Mouse (Mus musculus): Measurements from ENCODE around the gene Clmn. TPM values are rescaled to one million over a fixed set of nuclear protein-coding genes. Genes with fewer than 3 reads are reported as not detected.

Clmn gene
- 3.1 and 3.8 TPM in 2 replicates for polyA plus RNA-seq (2015; fragmentation: Nextera tagmentation; extraction: Ambion mirVana)

DNA sequence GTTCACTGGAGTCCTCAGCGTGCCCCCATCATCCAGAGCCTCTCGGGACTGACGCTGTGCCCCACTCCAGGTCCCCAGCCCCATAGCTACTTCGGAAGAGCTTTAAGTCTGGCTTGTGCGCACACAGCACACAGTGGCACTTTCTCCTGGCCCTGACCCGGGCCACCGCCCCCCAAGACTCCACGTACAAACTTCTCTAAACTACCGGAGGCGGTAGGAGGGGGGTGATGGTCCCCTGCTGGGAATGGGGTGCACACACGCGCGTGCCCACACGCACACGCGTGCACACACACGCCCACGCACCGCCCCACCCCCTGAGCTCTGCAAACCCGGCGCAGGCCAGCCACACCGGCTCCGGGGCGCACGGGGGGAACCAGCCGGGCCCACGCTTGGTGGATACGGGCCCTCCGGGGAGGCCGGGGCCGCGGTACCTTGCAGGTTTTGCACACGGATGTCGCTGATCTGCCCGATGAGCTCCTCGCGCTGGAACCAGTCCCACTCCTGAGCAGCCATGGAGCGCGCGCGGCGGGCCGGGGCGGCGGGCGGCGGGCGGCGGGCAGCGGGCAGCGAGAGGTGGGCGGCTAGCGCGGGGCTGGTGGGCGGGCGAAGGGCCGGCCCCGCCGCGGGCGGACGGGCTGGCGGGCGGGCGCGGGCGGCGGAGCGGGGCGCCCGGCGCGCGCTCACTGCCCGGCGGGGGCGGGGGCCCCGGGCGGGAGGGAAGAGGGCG is at the start of gene Clmn:
Gene Clmn (minus strand): TSS at position 638 of the 727 bp plus-strand sequence.
- Histone ChIP-seq H3K9ac (peak within 1 kb of the TSS; percentile 90), H3K27ac (peak within 1 kb of the TSS; percentile 67), H3K27me3 (no peaks in the 10 kb centered on the region), H3K9me3 (0 out of 2 replicates have a peak, but pooled peaks cover 3% of the 10 kb centered on the region), H3K36me3 (no peaks in the 10 kb centered on the region), H3K4me3 (peak within 1 kb of the TSS; percentile 82), H3K4me2 (replicated peaks) (peak within 1 kb of the TSS; percentile 90), H3K4me1 (peaks cover 33% of the 10 kb centered on the region)
- WGBS, result under 1% methylated on average over 47 of the region's 80 CpGs
- ATAC-seq (ENCODE audit: low FRiP score, low read depth), result peak; percentile 73

DNA sequence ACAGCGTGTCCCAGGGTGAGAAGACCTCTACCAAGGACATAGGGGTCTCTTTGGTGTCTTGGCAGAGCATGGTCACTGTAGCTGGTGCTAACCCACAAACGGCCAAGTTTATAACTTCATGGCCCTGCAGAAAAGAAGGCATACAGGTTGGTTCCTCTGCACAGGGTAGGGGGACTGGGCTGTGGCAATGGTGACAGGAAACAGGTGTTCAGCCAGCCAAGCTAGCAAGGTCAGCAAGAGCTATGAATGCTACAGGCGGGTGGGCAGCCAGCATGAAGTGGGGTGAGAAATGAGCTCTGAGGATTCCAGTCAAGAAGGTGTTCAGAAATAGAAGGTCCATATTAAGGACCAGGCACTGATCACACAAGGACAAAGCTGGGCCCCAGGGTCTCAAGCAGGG is 48.1 kb upstream of the Clmn start:
- H3K9ac ChIP-seq, result no peak overlapping the region
- H3K4me2 ChIP-seq (replicated peaks), result no peak overlapping the region
- peaks cover 12% of the 10 kb centered on the region for H3K4me1 ChIP-seq
- no peak overlapping the region for H3K4me3 ChIP-seq
- H3K36me3 ChIP-seq, result no peaks in the 10 kb centered on the region
- 68% methylated on average over 3 of the region's 3 CpGs for WGBS
- H3K27me3 ChIP-seq, result 0 out of 2 replicates have a peak, but pooled peaks cover 3% of the 10 kb centered on the region
- no peak for ATAC-seq (ENCODE audit: low FRiP score, low read depth)
- H3K27ac ChIP-seq, result no peak overlapping the region
- H3K9me3 ChIP-seq, result no peaks in the 10 kb centered on the region

DNA sequence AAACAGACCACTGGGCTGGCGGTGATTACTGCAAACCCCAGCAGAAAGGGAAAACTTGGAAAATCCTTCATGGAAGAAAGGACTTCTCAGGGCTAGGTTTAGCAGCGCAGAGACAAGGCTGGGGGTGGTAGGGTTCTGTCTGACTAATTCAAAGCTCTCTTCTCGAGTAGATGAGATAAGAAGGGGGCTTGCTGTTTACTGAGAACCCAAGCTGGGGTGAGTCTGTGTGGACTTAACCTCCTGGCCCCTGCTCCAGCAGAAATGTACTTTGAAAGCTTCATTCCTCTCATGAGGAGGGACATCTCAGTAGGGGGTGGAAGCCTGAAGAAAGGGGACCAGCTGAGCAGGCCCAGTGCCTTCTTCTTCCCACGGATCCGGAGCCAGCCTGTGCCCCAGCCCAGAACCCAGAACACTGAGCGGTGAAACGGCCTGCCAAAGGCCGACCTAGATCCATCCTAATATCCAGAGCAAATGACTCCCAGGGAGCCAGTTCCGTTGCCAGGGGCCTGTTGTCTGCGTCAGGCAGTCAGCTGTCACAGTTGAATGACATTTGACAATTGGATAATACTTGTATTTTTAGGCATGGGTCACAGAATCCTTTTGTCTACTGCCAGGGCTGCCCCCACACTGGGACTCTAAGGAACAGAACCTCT is 47.5 kb upstream of the Clmn start:
- Histone ChIP-seq H3K36me3 (no peaks in the 10 kb centered on the region), H3K4me3 (no peak overlapping the region), H3K9ac (no peak overlapping the region), H3K27me3 (0 out of 2 replicates have a peak, but pooled peaks cover 3% of the 10 kb centered on the region), H3K4me2 (replicated peaks) (no peak overlapping the region), H3K27ac (no peak overlapping the region), H3K9me3 (0 out of 2 replicates have a peak, but pooled peaks cover under 1% of the 10 kb centered on the region), H3K4me1 (peaks cover 15% of the 10 kb centered on the region)
- 57% methylated on average over 10 of the region's 10 CpGs for WGBS
- no peak for ATAC-seq (ENCODE audit: low FRiP score, low read depth)

DNA sequence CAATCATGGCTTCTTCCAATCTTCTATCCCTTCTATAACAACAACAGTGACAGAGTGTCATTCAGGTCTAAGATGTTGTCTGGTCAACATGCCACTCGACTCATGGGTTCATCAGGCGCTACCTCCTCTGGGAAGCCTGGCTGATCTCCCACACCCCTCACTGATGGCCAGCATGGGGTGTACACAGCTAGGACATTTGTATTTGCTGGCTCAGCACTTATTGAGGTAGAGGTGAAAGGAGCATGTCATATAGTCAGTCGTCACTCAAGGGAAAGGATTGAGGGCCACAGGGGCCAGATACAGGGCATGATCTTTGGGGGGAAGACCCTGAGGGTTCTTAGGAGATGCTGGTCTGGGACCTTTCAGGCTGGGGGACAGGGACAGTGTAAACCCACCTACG is 44.9 kb upstream of the Clmn start:
- Histone ChIP-seq H3K36me3 (no peaks in the 10 kb centered on the region), H3K4me1 (peaks cover 15% of the 10 kb centered on the region), H3K4me3 (no peak overlapping the region), H3K27me3 (peaks cover 8% of the 10 kb centered on the region; the same call in 1 of the 2 replicates), H3K9me3 (0 out of 2 replicates have a peak, but pooled peaks cover 6% of the 10 kb centered on the region), H3K27ac (no peak overlapping the region), H3K4me2 (replicated peaks) (no peak overlapping the region), H3K9ac (no peak overlapping the region)
- WGBS, result 84% methylated on average over 4 of the region's 4 CpGs
- no peak for ATAC-seq (ENCODE audit: low FRiP score, low read depth)

DNA sequence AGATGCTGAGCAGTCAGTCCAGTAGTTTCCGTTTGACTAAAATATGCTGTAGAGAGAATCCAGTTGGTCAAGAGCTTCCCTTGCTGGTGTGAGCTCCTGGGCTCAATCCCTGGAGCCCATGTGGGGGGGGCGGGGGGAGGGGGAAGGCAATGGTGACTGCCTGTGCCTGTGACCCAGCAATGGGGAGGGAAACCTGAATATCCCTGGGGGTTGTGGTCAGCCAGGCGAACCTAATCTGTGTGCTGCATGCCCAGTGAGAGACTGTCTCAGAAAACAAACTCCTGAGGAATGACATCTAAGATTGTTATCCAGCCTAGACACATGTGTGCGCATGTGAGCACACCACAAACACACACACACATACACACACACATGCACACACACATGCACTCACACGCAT is 44.1 kb upstream of the Clmn start:
- 59% methylated on average over 5 of the region's 5 CpGs for WGBS
- Histone ChIP-seq H3K9me3 (0 out of 2 replicates have a peak, but pooled peaks cover 6% of the 10 kb centered on the region), H3K4me2 (replicated peaks) (no peak overlapping the region), H3K27me3 (peaks cover 8% of the 10 kb centered on the region; the same call in 1 of the 2 replicates), H3K36me3 (no peaks in the 10 kb centered on the region), H3K27ac (no peak overlapping the region), H3K4me3 (no peak overlapping the region), H3K4me1 (peaks cover 23% of the 10 kb centered on the region), H3K9ac (no peak overlapping the region)
- ATAC-seq (ENCODE audit: low FRiP score, low read depth), result no peak

DNA sequence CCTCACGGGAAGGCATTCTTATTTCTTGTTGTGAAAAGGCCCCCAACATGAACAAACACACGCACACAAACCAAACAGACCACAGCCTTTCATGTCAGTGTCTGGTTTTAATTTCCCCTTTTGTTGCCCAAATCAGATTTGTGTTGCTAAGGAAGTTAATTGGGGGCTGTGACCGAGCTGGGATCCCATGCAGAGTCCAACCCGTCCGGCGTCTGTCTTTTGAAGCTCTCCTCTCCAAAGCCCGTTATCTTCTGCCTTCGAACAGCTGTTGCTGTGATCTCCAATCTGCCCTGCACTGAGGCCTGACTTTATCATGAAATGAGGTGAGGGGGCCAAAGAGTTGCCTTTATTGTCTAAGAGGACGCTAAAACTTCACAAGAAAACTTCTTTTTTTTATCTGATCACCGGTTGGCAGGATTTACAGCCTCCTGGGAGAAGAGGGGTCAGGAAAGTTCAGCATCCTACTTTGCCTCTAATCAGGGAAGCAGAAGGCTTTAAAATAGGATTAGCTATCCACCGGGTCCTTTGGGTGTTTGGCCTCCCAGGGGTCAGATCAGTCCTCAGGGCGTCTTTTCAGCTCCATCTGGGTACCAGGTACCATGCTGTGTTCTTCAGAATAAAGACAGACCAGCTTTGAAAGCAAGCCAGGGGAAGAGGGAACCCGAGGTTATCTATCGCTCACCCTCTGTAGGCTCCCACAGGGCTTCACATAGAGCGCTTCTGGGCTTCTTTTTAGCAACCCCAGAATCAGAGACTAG is 43.3 kb upstream of the Clmn start:
- Histone ChIP-seq H3K4me3 (no peak overlapping the region), H3K4me2 (replicated peaks) (peak overlapping the region; percentile 9; the same call in 1 of the 2 replicates), H3K9ac (no peak overlapping the region), H3K4me1 (peaks cover 27% of the 10 kb centered on the region), H3K27ac (no peak overlapping the region), H3K27me3 (peaks cover 8% of the 10 kb centered on the region; the same call in 1 of the 2 replicates), H3K36me3 (no peaks in the 10 kb centered on the region), H3K9me3 (0 out of 2 replicates have a peak, but pooled peaks cover 6% of the 10 kb centered on the region)
- WGBS, result 12% methylated on average over 15 of the region's 15 CpGs
- no peak for ATAC-seq (ENCODE audit: low FRiP score, low read depth)

DNA sequence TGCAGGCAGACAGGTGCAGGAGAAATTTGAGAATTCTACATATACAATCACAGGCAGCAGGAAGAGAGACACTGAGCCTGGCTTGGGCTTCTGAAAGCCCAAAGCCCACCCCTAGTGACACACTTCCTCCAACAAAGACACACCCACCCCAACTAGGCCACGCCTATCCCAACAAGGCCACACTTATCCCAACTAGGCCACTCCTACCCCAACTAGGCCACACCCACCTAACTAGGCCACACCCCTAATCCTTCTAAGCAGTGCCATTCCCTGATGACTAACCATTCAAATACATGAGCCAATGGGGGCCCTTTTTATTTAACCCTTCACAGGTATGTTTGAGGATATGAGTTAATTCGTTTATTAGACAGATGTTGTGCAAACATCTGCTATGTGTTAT is 42.3 kb upstream of the Clmn start:
- peaks cover 4% of the 10 kb centered on the region; the same call in 1 of the 2 replicates for H3K27me3 ChIP-seq
- H3K4me1 ChIP-seq, result peaks cover 34% of the 10 kb centered on the region
- H3K4me3 ChIP-seq, result no peak overlapping the region
- H3K27ac ChIP-seq, result no peak overlapping the region
- no peak for ATAC-seq (ENCODE audit: low FRiP score, low read depth)
- H3K9ac ChIP-seq, result no peak overlapping the region
- no peak overlapping the region for H3K4me2 ChIP-seq (replicated peaks)
- WGBS, result 70% methylated on average over 2 of the region's 2 CpGs
- H3K36me3 ChIP-seq, result no peaks in the 10 kb centered on the region
- H3K9me3 ChIP-seq, result 0 out of 2 replicates have a peak, but pooled peaks cover 6% of the 10 kb centered on the region

DNA sequence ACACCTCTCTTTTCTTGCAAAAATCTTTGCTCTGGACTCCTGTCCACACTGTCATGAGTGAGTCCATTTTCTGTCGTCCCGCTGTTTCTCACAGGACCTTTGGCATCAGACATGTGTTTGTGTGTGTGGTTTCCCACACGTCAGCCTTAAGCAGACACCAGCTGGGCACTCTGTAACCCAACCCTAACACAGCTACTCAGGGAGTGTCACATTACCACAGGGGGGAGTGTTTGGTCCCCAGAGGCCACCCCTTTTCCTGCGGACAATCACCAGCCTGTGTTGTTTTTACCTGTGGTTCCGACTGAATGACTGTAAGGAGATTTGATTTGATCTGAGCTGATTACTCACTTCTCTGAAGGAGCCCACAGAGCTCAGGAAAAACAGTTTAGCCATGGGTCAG is 39.3 kb upstream of the Clmn start:
- Histone ChIP-seq H3K4me1 (peaks cover 62% of the 10 kb centered on the region), H3K4me2 (replicated peaks) (no peak overlapping the region), H3K27ac (no peak overlapping the region), H3K4me3 (no peak overlapping the region), H3K36me3 (no peaks in the 10 kb centered on the region), H3K9me3 (0 out of 2 replicates have a peak, but pooled peaks cover 6% of the 10 kb centered on the region), H3K27me3 (peaks cover 4% of the 10 kb centered on the region; the same call in 1 of the 2 replicates), H3K9ac (0 out of 2 replicates have a peak overlapping the region, but pooled peaks have one; percentile 25)
- no peak for ATAC-seq (ENCODE audit: low FRiP score, low read depth)
- 6% methylated on average over 5 of the region's 5 CpGs for WGBS

DNA sequence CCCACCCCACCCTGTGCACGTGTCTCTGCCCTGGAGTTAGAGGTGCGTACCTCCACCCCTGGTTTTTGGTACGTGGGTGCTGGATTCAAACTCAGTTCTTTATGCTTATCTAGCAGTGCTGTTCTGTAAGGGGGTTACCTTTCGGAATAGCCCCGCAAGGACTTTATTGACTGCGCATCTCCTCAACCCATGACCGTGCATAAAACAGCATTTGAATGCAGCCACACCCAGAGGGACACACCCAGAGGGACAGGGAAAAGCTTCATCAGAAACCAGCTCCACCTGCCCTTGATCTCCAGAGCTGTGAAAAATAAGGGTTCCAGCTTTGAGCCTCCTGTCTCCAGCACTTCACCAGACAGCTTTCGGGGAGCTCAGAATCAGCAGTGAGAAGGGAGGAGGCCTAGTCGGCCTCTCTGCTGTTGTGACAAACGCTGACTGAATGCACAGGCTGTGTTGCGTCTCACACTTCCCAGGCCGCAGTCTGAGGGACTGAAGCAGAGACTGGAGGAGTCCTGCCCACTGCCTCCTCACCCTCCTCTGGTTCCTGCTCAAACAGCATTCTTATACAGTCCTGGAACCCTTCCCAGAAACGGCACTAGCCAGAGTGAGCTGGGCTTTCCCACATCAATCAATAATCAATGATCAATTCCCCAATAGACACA is 37.6 kb upstream of the Clmn start:
- WGBS, result 74% methylated on average over 13 of the region's 13 CpGs
- Histone ChIP-seq H3K36me3 (no peaks in the 10 kb centered on the region), H3K27me3 (peaks cover 4% of the 10 kb centered on the region; the same call in 1 of the 2 replicates), H3K4me1 (peaks cover 54% of the 10 kb centered on the region), H3K4me2 (replicated peaks) (no peak overlapping the region), H3K27ac (no peak overlapping the region; the same call in 1 of the 2 replicates), H3K9me3 (0 out of 2 replicates have a peak, but pooled peaks cover 6% of the 10 kb centered on the region), H3K9ac (no peak overlapping the region), H3K4me3 (no peak overlapping the region)
- ATAC-seq (ENCODE audit: low FRiP score, low read depth), result no peak

DNA sequence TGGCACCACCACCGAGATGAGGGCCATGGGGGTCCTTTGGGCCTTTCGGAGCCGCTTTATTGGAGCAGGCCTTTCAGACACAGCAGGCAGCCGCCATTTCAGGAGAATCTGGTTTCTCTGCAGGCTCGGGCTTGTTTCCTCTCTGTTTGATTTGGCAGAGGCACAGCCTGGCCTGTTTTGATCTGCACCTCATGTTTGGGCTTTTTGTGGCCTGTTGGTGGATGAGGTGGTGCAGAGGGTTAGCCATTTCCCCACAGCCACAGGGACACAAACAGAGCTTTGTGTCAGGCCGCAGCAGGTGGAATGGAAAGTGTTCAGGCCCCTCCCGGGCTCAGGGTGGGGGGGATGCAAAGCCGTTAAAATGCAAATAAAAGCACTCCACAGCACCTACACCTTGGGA is 36.4 kb upstream of the Clmn start:
- Histone ChIP-seq H3K27ac (peak overlapping the region; percentile 89), H3K36me3 (no peaks in the 10 kb centered on the region), H3K4me3 (no peak overlapping the region), H3K9me3 (no peaks in the 10 kb centered on the region), H3K9ac (no peak overlapping the region), H3K4me1 (peaks cover 66% of the 10 kb centered on the region), H3K4me2 (replicated peaks) (peak overlapping the region; percentile 24), H3K27me3 (peaks cover 4% of the 10 kb centered on the region; the same call in 1 of the 2 replicates)
- peak; percentile 76 for ATAC-seq (ENCODE audit: low FRiP score, low read depth)
- 18% methylated on average over 8 of the region's 8 CpGs for WGBS

- no peaks in the 10 kb centered on the region for H3K9me3 ChIP-seq
- peak overlapping the region; percentile 22; the same call in 1 of the 2 replicates for H3K27ac ChIP-seq
These were observed 35.0 kb upstream of the Clmn start for GRCm38 (mm10) chr12:104899835-104900234.

More at GRCm38 (mm10) chr12:104899835-104900234, 35.0 kb upstream of the Clmn start:
- Histone ChIP-seq H3K4me2 (replicated peaks) (no peak overlapping the region), H3K27me3 (no peaks in the 10 kb centered on the region), H3K4me1 (peaks cover 72% of the 10 kb centered on the region), H3K4me3 (no peak overlapping the region), H3K9ac (no peak overlapping the region), H3K36me3 (no peaks in the 10 kb centered on the region)
- no peak for ATAC-seq (ENCODE audit: low FRiP score, low read depth)
- WGBS, result 52% methylated on average over 3 of the region's 3 CpGs

Data from limb, embryonic 13.5 days (tissue).